In the genomic region with DNA sequence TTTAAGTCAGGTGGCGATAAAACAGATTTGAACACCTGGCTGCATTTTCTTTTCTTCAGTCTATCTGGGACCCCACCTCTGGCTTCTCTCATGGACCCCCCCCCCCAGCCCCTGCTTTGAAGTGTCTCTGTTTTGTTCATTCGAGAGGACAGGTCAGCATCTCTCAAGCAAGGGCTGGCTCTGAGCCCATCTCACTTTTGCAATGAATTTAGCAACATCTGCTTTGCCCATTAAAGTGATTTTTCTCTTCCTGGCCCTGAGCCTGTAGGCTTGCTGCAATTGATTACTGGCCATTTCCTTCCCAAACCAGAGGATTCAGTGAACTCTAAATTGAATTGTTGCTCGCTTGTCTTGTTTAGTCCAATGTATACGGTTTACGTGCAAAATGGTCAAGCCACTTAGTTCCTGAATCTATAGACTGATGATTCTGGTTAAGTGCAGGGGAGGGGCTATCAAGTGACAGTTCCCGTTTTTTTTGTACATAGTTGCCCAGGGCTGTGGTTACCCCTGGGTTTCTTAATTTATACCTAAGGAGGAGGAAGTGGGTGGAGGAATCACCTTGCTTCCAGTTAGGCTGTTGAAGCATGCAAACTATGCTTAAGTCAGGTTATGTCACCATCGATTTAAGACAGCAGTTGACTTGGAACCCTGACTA, we compare ENCODE assay signal across 8 mouse cellular contexts.
DNase-seq lines count a peak whose midpoint lies in the region; ATAC-seq lines count a peak whose summit lies in the region.

No protein-coding gene starts in this region.

- H3K9ac ChIP-seq in heart, embryonic 11.5 days (ENCODE audit: low read depth, low read length), result no peak overlapping the region
- H3K9ac ChIP-seq in midbrain, embryonic 16.5 days (ENCODE audit: low read depth, low read length), result no peak overlapping the region

- no peak for ATAC-seq in heart, embryonic 11.5 days (replicated peaks; ENCODE audit: insufficient number of reproducible peaks, low FRiP score, low TSS enrichment)
- ATAC-seq in midbrain, embryonic 16.5 days, result no peak

- H3K27ac ChIP-seq in heart, embryonic 11.5 days (ENCODE audit: low read depth, low read length), result no peak overlapping the region
- H3K27ac ChIP-seq in midbrain, embryonic 16.5 days (ENCODE audit: low read length), result no peak overlapping the region

- H3K4me3 ChIP-seq in heart, embryonic 11.5 days (ENCODE audit: low read depth, low read length), result no peak overlapping the region
- no peak overlapping the region for H3K4me3 ChIP-seq in midbrain, embryonic 16.5 days (ENCODE audit: low read depth, low read length)

- H3K4me1 ChIP-seq in heart, embryonic 11.5 days (ENCODE audit: control insufficient read depth, insufficient read depth, low read length), result peaks cover 10% of the 10 kb centered on the region
- no peaks in the 10 kb centered on the region for H3K4me1 ChIP-seq in midbrain, embryonic 16.5 days (ENCODE audit: control insufficient read depth, insufficient read depth, low read length)

- H3K36me3 ChIP-seq in heart, embryonic 11.5 days (ENCODE audit: control insufficient read depth, insufficient read depth, low read length), result no peaks in the 10 kb centered on the region
- H3K36me3 ChIP-seq in midbrain, embryonic 16.5 days (ENCODE audit: control insufficient read depth, insufficient read depth, low read length), result no peaks in the 10 kb centered on the region

- no peaks in the 10 kb centered on the region for H3K9me3 ChIP-seq in heart, embryonic 11.5 days (replicated peaks; ENCODE audit: control insufficient read depth, low read length)
- H3K9me3 ChIP-seq in midbrain, embryonic 16.5 days (replicated peaks; ENCODE audit: control insufficient read depth, low read length, poor library complexity, severe bottlenecking), result no peaks in the 10 kb centered on the region

- WGBS in heart, embryonic 11.5 days (ENCODE audit: insufficient replicate concordance), result 75% methylated on average over 7 of the region's 7 CpGs
- 82% methylated on average over 7 of the region's 7 CpGs for WGBS in midbrain, embryonic 16.5 days

- H3K27me3 ChIP-seq in heart, embryonic 11.5 days (ENCODE audit: control insufficient read depth, insufficient read depth, low read length), result no peaks in the 10 kb centered on the region
- no peaks in the 10 kb centered on the region for H3K27me3 ChIP-seq in midbrain, embryonic 16.5 days (ENCODE audit: control insufficient read depth, insufficient read depth, low read depth, low read length)

- peak; percentile 68 to 80 for DNase-seq in heart, adult 18-20 months
- peak; percentile 94 for DNase-seq in MEL-GATA-1-ER (ENCODE audit: extremely low read depth, low read depth)
- peak; percentile 32 to 53 for DNase-seq in gastrocnemius, postnatal 4 days (ENCODE audit: low spot score in 2 of 2)
- peak; percentile 66 for DNase-seq in lung, postnatal 25 days (ENCODE audit: low spot score)
- no peak for DNase-seq in thymus, postnatal 36 days
- no peak for DNase-seq in right cerebral cortex, postnatal 36 days (ENCODE audit: low spot score in 2 of 2)

- H3K4me2 ChIP-seq in heart, embryonic 11.5 days, result no peak overlapping the region
- no peak overlapping the region for H3K4me2 ChIP-seq in midbrain, embryonic 16.5 days (ENCODE audit: low read length)

Comparison
In these comparisons a context has a peak if more than half of its experiments do, and no peak if none do; other contexts are left out.
1. DNase-seq: peak in heart, adult 18-20 months (2 of 2), MEL-GATA-1-ER (single experiment), gastrocnemius, postnatal 4 days (2 of 2) and lung, postnatal 25 days (single experiment); none in thymus, postnatal 36 days (0 of 2) and right cerebral cortex, postnatal 36 days (0 of 2).